Mouse (Mus musculus) liver, adult 2 months (tissue): ENCODE data around the gene Uap1l1. TPM values are rescaled to one million over a fixed set of nuclear protein-coding genes. Genes with fewer than 3 reads are reported as not detected.
"Not testable (repeated sequence)": the region's sequence is repeated elsewhere in the genome, so short reads cannot be mapped to it uniquely, and the experiment has no call there.

Experiments
- DNase-seq: peaks from one replicate; pipeline ENCODE4 v3.0.0-alpha.2; 2011; ENCODE audit warnings: low read depth, low spot score; ENCODE audit errors: extremely low read depth
- H3K27ac ChIP-seq: fragments of 200-500 bp; replicated peaks from 2 replicates; pipeline ENCODE4 v1.5.1; 2012; ENCODE audit warnings: low read depth, mild to moderate bottlenecking, control low read depth, inconsistent platforms, low read length; ENCODE audit not compliant: insufficient read depth
- H3K27me3 ChIP-seq: fragments of 200-500 bp; 2 replicates; pipeline ENCODE4 v1.6.1; 2012; ENCODE audit warnings: mild to moderate bottlenecking, moderate library complexity, low read length, inconsistent platforms; ENCODE audit not compliant: control insufficient read depth, insufficient read depth
- H3K36me3 ChIP-seq: fragments of 200-500 bp; 2 replicates; pipeline ENCODE4 v1.6.1; 2012; ENCODE audit warnings: low read length, inconsistent platforms; ENCODE audit not compliant: control insufficient read depth, insufficient read depth
- H3K4me1 ChIP-seq: fragments of 200-500 bp; 2 replicates; pipeline ENCODE4 v1.6.1; 2011; ENCODE audit warnings: low read length; ENCODE audit not compliant: control insufficient read depth, insufficient read depth
- H3K4me3 ChIP-seq: fragments of 200-500 bp; 2 replicates; pipeline ENCODE4 v1.5.1; 2011; ENCODE audit warnings: low read depth, mild to moderate bottlenecking, control low read depth, low read length, moderate library complexity; ENCODE audit not compliant: insufficient read depth
- H3K79me2 ChIP-seq: fragments of 200-500 bp; 2 replicates; pipeline ENCODE4 v1.6.1; 2012; ENCODE audit warnings: inconsistent platforms, mild to moderate bottlenecking, low read length, moderate library complexity; ENCODE audit not compliant: control insufficient read depth, insufficient read depth
- H3K9ac ChIP-seq: fragments of 200-500 bp; 2 replicates; pipeline ENCODE4 v1.6.1; 2012; ENCODE audit warnings: low read depth, mild to moderate bottlenecking, control low read depth, inconsistent platforms, low read length
- CTCF ChIP-seq: fragments of 200-500 bp; IDR thresholded peaks from 2 replicates; pipeline ENCODE4 v1.5.1; 2011; ENCODE audit warnings: low read depth, low read length, control low read depth
- POLR2A ChIP-seq: fragments of 200-500 bp; IDR thresholded peaks from 2 replicates; pipeline ENCODE4 v1.6.1; 2011; ENCODE audit warnings: low read length, control low read depth; ENCODE audit not compliant: insufficient read depth; ENCODE audit errors: extremely low read depth
- WGBS: fragments of 180-500 bp; shearing (Covaris S2); methylation state at CpG from one replicate; pipeline ENCODE4 v1.1.7; 2018; 5-methylcytosine and 5-hydroxymethylcytosine counted together
- polyA plus RNA-seq: library from polyadenylated mRNA; depleted of rRNA; stranded (reverse); fragments of >200 nt; gene quantifications from 2 replicates; pipeline ENCODE4 v1.2.3, GENCODE M21; 2012; rRNA removed
- total RNA-seq: library from RNA; depleted of rRNA; stranded (reverse); fragments of >200 nt; gene quantifications from 2 replicates; pipeline ENCODE4 v1.2.3, GENCODE M21; 2014; rRNA removed

The Uap1l1 gene
- total RNA-seq (3.3 and 5.4 TPM in 2 replicates), polyA plus RNA-seq (3.0 and 8.1 TPM in 2 replicates)

DNA sequence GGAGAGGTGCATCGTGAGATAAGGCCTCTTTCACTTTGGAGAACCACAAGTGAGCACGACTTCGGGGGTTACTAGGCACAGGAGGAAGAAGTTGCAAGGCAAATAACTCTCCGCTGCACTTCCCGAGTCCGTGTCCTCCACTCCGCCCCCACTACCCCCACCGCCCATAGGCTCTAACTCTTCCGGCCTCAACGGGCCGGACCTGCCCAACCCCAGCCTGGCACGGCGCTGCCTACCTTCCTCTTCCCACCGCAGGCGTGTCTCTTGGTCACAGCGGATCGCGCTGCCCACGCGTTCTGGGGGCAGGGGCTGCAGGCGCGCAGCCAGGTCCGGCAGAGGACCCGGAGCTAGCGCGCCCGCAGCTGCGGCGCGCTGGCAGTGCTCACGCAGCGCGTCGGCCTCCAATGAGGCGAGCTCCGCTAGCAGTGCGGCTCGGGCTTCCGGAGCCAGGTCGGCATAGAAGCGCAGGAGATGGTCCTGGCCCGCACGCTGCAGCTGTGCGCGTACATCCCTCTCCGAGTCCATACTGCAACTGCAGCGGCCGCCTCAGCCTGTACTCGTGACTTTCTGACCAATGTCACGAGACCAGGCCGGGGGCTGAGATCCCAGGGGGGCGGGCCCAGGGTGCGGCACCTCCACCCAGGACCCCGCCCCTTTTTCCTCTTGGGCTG is at the start of gene Uap1l1:
Gene Uap1l1, minus strand, starts transcription at position 592 of the 671 bp plus-strand sequence.
- WGBS: 1% methylated on average over 54 of the region's 54 CpGs
- H3K4me1 ChIP-seq: no peaks in the 10 kb centered on the region; the same call in 1 of the 2 replicates
- DNase-seq: peak; percentile 27
- TF ChIP-seq POLR2A (peak; percentile 79), CTCF (no peak)
- no peaks in the 10 kb centered on the region for H3K27me3 ChIP-seq
- no peaks in the 10 kb centered on the region for H3K36me3 ChIP-seq
- H3K27ac ChIP-seq: peak within 1 kb of the TSS; percentile 43
- peak within 1 kb of the TSS; percentile 89 for H3K9ac ChIP-seq
- no peaks in the 10 kb centered on the region for H3K79me2 ChIP-seq
- peak within 1 kb of the TSS; percentile 86 for H3K4me3 ChIP-seq

DNA sequence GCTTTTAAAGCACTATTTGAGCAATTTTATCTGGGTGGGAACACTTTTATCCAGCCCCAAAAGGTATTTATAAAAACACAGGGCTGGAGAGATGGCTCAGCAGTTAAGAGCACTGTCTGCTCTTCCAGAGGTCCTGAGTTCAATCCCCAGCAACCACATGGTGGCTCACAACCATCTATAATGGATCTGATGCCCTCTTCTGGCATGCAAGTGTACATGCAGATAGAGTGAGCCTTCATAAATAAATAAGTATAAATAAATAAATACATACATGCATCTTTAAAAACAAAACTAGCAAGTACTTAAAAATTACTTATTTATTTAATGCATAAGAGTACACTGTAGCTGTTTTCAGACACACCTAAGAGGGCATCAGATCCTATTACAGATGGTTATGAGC is 48.0 kb upstream of the Uap1l1 start:
- not testable (repeated sequence) for H3K27me3 ChIP-seq, H3K4me1 ChIP-seq, H3K4me3 ChIP-seq, H3K9ac ChIP-seq, H3K79me2 ChIP-seq, H3K36me3 ChIP-seq, DNase-seq, H3K27ac ChIP-seq

DNA sequence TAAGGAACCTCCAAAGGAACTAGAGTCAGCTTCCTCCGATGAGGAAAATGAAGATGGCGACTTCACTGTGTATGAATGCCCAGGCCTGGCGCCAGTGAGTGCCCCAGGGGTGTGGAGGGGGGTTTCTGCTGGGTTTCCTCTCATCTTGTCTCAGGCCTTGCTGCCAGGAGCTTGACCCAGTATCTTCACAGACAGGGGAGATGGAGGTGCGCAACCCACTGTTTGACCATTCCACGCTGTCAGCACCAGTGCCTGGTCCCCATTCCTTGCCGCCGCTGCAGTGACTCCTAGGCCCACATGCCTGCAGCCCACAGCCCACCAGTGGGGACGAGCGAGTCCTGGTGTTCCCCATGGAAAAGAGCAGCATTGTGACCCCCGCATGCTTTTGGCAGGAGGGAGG is 43.4 kb upstream of the Uap1l1 start:
- Histone ChIP-seq H3K27ac (no peak overlapping the region), H3K79me2 (no peaks in the 10 kb centered on the region), H3K4me3 (no peak overlapping the region), H3K9ac (no peak overlapping the region), H3K27me3 (no peaks in the 10 kb centered on the region), H3K4me1 (no peaks in the 10 kb centered on the region), H3K36me3 (no peaks in the 10 kb centered on the region)
- 89% methylated on average over 10 of the region's 10 CpGs for WGBS
- TF ChIP-seq POLR2A: no peak
- TF ChIP-seq CTCF: no peak
- no peak for DNase-seq

DNA sequence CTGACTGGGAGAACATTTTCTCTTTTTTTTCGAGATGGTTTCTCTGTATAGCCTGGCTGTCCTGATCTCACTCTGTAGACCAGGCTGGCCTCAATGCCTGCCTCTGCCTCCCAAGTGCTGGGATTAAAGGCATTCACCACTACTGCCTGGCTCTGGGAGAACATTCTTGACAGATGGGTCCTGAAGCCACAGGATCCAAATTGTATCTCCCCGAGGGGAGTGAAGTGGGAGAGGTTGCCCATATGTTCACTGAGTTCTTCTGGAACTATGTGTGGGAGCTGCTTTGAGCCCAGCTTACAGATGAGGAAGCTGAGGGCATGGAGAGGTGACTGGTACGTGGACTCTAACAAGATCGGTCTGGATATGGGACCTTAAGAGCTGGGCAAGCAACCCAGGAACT is 38.5 kb upstream of the Uap1l1 start:
- H3K9ac ChIP-seq: no peak overlapping the region
- no peaks in the 10 kb centered on the region for H3K4me1 ChIP-seq
- DNase-seq: no peak
- H3K4me3 ChIP-seq: no peak overlapping the region
- H3K27me3 ChIP-seq: peaks cover 6% of the 10 kb centered on the region
- no peak for TF ChIP-seq POLR2A
- TF ChIP-seq CTCF: no peak
- 82% methylated on average over 4 of the region's 4 CpGs for WGBS
- no peaks in the 10 kb centered on the region for H3K36me3 ChIP-seq
- H3K27ac ChIP-seq: no peak overlapping the region
- no peaks in the 10 kb centered on the region for H3K79me2 ChIP-seq

DNA sequence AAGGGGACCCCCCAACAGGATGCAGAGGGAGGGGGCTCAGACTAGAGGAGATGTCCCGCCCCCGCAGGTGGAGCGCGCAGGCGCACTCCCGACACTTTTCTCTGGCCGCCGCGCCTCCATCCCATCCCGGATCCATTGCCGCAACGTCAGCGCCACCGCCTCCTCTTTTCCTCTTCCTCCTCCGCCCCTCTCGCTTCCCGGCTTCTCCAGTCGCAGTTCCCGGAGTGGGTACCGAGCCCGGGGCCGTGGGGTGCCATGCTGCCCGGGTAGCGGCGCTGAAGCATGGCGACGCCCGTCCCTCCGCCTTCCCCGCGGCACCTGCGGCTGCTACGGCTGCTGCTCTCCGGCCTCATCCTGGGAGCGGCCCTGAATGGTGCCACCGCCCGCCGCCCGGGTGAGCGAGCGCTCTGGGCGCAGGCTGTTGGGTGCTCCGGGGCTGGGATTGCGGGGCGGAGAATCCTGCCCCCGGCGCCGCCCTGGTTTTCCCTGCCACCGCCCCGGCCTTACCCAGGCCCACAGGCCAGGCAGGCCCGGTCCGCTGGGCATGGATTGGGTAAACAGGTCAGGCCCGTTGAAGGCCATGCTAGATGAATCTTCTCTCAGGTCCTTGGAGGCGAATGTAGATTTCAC is 37.6 kb upstream of the Uap1l1 start:
- H3K36me3 ChIP-seq: no peaks in the 10 kb centered on the region
- peak overlapping the region; percentile 74 for H3K4me3 ChIP-seq
- 4% methylated on average over 52 of the region's 54 CpGs for WGBS
- DNase-seq: no peak
- peak overlapping the region; percentile 78 for H3K9ac ChIP-seq
- H3K4me1 ChIP-seq: no peaks in the 10 kb centered on the region
- no peaks in the 10 kb centered on the region for H3K79me2 ChIP-seq
- no peak for TF ChIP-seq CTCF
- TF ChIP-seq POLR2A: 0 out of 2 replicates have a peak, but pooled peaks have one; percentile 12
- no peak overlapping the region for H3K27ac ChIP-seq
- H3K27me3 ChIP-seq: peaks cover 6% of the 10 kb centered on the region

DNA sequence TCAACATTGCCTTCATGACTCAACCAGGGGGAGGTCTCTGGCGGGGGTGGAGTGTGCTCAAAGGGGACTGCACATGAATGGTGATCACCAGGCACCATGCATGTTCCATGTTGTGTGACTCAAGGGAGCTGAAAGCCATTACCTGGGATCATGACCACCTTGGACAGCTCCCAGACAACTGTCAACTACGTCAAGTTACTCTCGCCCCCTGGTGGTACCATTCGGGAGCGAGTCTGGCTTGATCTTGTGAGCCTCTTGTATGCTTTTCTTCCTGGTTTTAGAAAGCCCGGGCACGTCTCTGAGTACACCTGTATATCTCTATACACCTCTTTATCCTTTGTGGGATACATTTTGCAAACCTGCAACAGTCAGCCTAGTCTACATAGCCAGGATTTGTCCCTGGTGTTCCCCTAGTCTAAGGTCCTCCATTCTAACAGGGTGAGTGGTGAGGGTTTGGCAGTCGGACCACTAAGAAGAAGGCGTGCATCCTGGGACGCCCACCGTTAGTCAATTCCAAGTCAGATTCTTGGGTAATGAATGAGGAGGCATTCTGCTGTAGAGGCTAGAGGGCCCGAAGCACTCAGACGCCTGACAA is 37.0 kb upstream of the Uap1l1 start:
- Histone ChIP-seq H3K27ac (no peak overlapping the region), H3K9ac (no peak overlapping the region), H3K4me1 (no peaks in the 10 kb centered on the region), H3K79me2 (no peaks in the 10 kb centered on the region), H3K36me3 (no peaks in the 10 kb centered on the region), H3K27me3 (peaks cover 6% of the 10 kb centered on the region), H3K4me3 (peak overlapping the region; percentile 74; the same call in 1 of the 2 replicates)
- DNase-seq: peak; percentile 42
- TF ChIP-seq CTCF (peak; percentile 72), POLR2A (no peak)
- WGBS: 5% methylated on average over 13 of the region's 13 CpGs
